Mouse (Mus musculus) small intestine, adult 2 months (tissue): ENCODE results near the gene Inpp5a.
"Not testable (repeated sequence)": the region's sequence is repeated elsewhere in the genome, so short reads cannot be mapped to it uniquely, and the experiment has no call there.

Experiments
- CTCF ChIP-seq: fragments of 200-500 bp; IDR thresholded peaks from 2 replicates; pipeline ENCODE4 v1.5.1; 2012; ENCODE audit warnings: low read depth, mild to moderate bottlenecking, control low read depth, inconsistent platforms, low read length, moderate library complexity, mixed read lengths; ENCODE audit not compliant: insufficient replicate concordance, insufficient read length; ENCODE audit errors: extremely low read depth
- POLR2A ChIP-seq: fragments of 200-500 bp; IDR thresholded peaks from 2 replicates; pipeline ENCODE4 v1.6.1; 2012; ENCODE audit warnings: low read depth, mild to moderate bottlenecking, control low read depth, inconsistent platforms, low read length, moderate library complexity

- TF ChIP-seq POLR2A, CTCF: not testable (repeated sequence)
Observed at GRCm38 (mm10) chr7:139434931-139435330, 46.0 kb downstream of the Inpp5a start.
